Mouse (Mus musculus) forebrain, embryonic 10.5 days (tissue): ENCODE data around the gene Pkn3. TPM values are rescaled to one million over a fixed set of nuclear protein-coding genes. Genes with fewer than 3 reads are reported as not detected.

Experiments used
- DNase-seq: peaks from one replicate; pipeline ENCODE4 v3.0.0-alpha.2; 2017; ENCODE audit warnings: low spot score; ENCODE audit errors: extremely low spot score
- H3K27ac ChIP-seq: fragments of 300-500 bp; sonication (generic); 2 replicates; pipeline ENCODE4 v1.5.1; 2016; ENCODE audit warnings: mild to moderate bottlenecking
- H3K27me3 ChIP-seq: fragments of 300-500 bp; sonication (generic); 2 replicates; pipeline ENCODE4 v1.6.1; 2016; ENCODE audit warnings: mild to moderate bottlenecking; ENCODE audit not compliant: poor library complexity, severe bottlenecking
- H3K36me3 ChIP-seq: fragments of 300-500 bp; sonication (generic); replicated peaks from 2 replicates; pipeline ENCODE4 v1.6.1; 2016; ENCODE audit warnings: mild to moderate bottlenecking, moderate library complexity
- H3K4me1 ChIP-seq: fragments of 300-500 bp; sonication (generic); 2 replicates; pipeline ENCODE4 v1.6.1; 2016
- H3K4me3 ChIP-seq: fragments of 300-500 bp; sonication (generic); 2 replicates; pipeline ENCODE4 v1.5.1; 2016; ENCODE audit warnings: mild to moderate bottlenecking, moderate library complexity
- H3K9me3 ChIP-seq: fragments of 300-500 bp; sonication (generic); 2 replicates; pipeline ENCODE4 v1.6.1; 2016; ENCODE audit warnings: mild to moderate bottlenecking, moderate library complexity
- WGBS: fragments of 180-500 bp; shearing (Covaris S2); methylation state at CpG from one replicate; pipeline ENCODE4 v1.1.7; 2016; 5-methylcytosine and 5-hydroxymethylcytosine counted together
- polyA plus RNA-seq: library from polyadenylated mRNA; unstranded; fragments of >200 nt; fragmentation: Nextera tagmentation; extraction: Ambion mirVana; gene quantifications from 2 replicates; pipeline ENCODE4 v1.2.1, GENCODE M21; 2016

Pkn3 gene
- polyA plus RNA-seq, 1 experiment from 2014 or later, result 12.4 TPM

GRCm38 (mm10) chr2:30067031-30067888 is 10.2 kb upstream of the Pkn3 start:
- peak; percentile 60 for DNase-seq

DNA sequence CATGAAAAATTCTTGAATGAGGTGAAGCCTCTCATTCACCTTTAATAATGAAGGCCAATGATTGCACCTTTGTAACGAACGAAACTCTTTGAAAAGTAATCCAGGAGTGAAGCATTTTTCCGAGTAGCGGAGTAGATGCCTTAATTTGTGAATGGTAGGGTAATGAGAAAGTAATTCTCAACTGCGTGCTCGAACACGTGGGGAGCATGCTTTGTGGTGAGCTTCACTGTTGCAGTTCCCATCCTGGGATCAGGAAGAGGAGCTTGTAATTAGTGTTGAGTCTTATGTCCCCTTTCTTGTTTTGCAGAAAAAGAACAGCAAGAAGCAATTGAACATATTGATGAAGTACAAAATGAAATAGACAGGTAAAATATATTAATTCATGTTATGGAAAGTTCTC is 9.5 kb upstream of the Pkn3 start:
- peak overlapping the region; percentile 100 for H3K27ac ChIP-seq
- WGBS, result 50% methylated on average over 7 of the region's 7 CpGs
- H3K27me3 ChIP-seq, result no peaks in the 10 kb centered on the region
- peaks cover 42% of the 10 kb centered on the region for H3K4me1 ChIP-seq
- DNase-seq, result no peak
- H3K36me3 ChIP-seq, result peaks cover 50% of the 10 kb centered on the region
- H3K9me3 ChIP-seq, result no peaks in the 10 kb centered on the region
- peak overlapping the region; percentile 100 for H3K4me3 ChIP-seq

More at GRCm38 (mm10) chr2:30067031-30067888, 10.2 kb upstream of the Pkn3 start:
- under 1% methylated on average over 67 of the region's 69 CpGs for WGBS
- H3K9me3 ChIP-seq, result no peaks in the 10 kb centered on the region
- no peaks in the 10 kb centered on the region for H3K27me3 ChIP-seq
- H3K4me3 ChIP-seq, result peak overlapping the region; percentile 100
- peaks cover 43% of the 10 kb centered on the region for H3K36me3 ChIP-seq
- H3K27ac ChIP-seq, result peak overlapping the region; percentile 100
- peaks cover 49% of the 10 kb centered on the region for H3K4me1 ChIP-seq

DNA sequence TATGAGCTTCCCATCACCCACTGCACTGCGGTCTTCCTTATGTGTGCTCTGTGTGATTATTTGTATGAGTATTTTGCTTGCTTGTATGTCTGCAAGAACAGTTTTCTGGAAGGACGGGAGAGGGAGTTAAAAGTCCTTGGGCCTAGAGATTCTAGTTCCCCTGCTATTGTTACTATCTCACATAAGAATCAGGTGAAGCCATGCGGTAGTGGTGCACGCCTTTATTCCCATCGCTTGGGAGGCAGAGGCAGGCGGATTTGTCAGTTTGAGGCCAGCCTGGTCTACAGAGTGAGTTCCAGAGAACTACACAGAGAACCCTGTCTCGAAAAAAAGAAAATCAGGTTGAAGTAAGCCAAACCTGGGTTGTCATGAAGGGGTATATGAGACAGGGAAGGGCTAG is 4.6 kb upstream of the Pkn3 start:
- Histone ChIP-seq H3K27ac (no peak overlapping the region), H3K9me3 (no peaks in the 10 kb centered on the region), H3K27me3 (no peaks in the 10 kb centered on the region), H3K4me1 (peaks cover 18% of the 10 kb centered on the region), H3K36me3 (peaks cover 63% of the 10 kb centered on the region), H3K4me3 (no peak overlapping the region)
- WGBS, result 75% methylated on average over 7 of the region's 7 CpGs
- DNase-seq, result no peak

GRCm38 (mm10) chr2:30073285-30073684 is 4.2 kb upstream of the Pkn3 start:
- H3K27me3 ChIP-seq, result no peaks in the 10 kb centered on the region
- no peaks in the 10 kb centered on the region for H3K9me3 ChIP-seq
- no peak for DNase-seq
- 75% methylated on average over 3 of the region's 3 CpGs for WGBS
- H3K36me3 ChIP-seq, result peaks cover 58% of the 10 kb centered on the region
- peaks cover 18% of the 10 kb centered on the region for H3K4me1 ChIP-seq
- no peak overlapping the region for H3K27ac ChIP-seq
- H3K4me3 ChIP-seq, result no peak overlapping the region

DNA sequence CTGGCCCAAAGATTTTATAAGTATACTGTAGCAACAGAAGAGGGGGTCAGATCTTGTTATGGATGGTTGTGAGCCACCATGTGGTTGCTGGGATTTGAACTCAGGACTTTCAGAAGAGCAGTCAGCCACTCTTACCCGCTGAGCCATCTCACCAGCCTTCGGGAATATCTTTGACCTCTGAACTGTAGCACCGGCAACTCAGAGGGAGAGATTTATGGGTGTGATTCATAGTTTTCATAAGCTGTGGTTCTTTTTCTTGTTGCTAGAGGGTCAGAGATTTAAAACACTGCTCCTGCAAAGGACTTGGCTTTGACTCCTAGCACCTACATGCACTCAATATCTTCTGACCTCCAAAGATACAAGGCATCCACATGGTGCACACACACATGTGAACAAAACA is 1.9 kb upstream of the Pkn3 start:
- WGBS, result 91% methylated on average over 3 of the region's 3 CpGs

DNA sequence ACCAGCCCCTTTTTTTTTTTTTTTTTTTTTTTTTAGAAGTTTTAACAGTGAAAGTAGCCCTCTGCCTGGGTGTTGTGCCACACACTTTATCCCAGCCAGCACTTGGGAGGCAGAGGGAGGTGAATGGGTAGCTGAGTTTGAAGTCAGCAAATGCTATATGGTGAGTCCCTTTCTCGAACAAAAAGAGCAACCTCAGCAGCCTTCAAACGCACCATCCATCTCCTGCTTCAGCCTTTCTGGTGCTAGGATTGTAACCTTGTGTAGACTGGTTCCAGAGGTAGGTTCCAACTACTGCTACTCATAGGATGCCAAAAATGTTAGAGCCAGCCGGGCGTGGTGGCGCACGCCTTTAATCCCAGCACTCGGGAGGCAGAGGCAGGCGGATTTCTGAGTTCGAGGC is 1.0 kb upstream of the Pkn3 start:
- DNase-seq, result no peak
- Histone ChIP-seq H3K9me3 (no peaks in the 10 kb centered on the region), H3K27me3 (no peaks in the 10 kb centered on the region), H3K36me3 (peaks cover 42% of the 10 kb centered on the region), H3K4me3 (no peak overlapping the region), H3K4me1 (peaks cover 38% of the 10 kb centered on the region), H3K27ac (no peak overlapping the region)
- 95% methylated on average over 9 of the region's 9 CpGs for WGBS

More for the DNA sequence above, 1.9 kb upstream of the Pkn3 start:
- Histone ChIP-seq H3K4me3 (no peak overlapping the region), H3K36me3 (peaks cover 40% of the 10 kb centered on the region), H3K4me1 (peaks cover 36% of the 10 kb centered on the region), H3K27ac (no peak overlapping the region), H3K27me3 (no peaks in the 10 kb centered on the region), H3K9me3 (no peaks in the 10 kb centered on the region)
- no peak for DNase-seq

DNA sequence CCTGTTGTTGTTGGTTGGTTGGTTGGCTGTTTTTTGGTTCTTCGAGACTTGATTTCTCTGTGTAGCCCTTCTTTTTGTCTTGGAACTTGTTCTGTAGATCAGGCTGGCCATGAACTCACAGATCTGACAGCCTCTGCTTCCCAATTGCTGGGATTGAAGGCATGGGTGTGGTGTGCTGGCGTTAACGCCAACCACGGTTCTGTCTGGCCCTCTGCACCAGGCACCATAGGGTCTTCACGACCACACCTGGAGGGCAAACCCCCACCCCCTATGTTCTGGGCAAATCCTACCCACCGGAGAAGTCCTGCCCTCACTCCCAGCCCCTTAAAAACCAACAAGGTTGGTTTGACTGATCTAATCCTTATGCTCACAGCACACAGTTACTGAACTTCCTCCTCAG is 525 bp upstream of the Pkn3 start:
- Histone ChIP-seq H3K27me3 (no peaks in the 10 kb centered on the region), H3K4me3 (peak overlapping the region; percentile 63), H3K4me1 (peaks cover 38% of the 10 kb centered on the region), H3K36me3 (peaks cover 38% of the 10 kb centered on the region), H3K9me3 (no peaks in the 10 kb centered on the region), H3K27ac (peak overlapping the region; percentile 89; the same call in 1 of the 2 replicates)
- no peak for DNase-seq
- WGBS, result 76% methylated on average over 6 of the region's 6 CpGs

GRCm38 (mm10) chr2:30078349-30078712 is 847 bp downstream of the Pkn3 start:
- no peak for DNase-seq
- Histone ChIP-seq H3K36me3 (peaks cover 29% of the 10 kb centered on the region), H3K4me1 (peaks cover 38% of the 10 kb centered on the region), H3K27ac (peak overlapping the region; percentile 89), H3K27me3 (no peaks in the 10 kb centered on the region), H3K4me3 (peak overlapping the region; percentile 63), H3K9me3 (no peaks in the 10 kb centered on the region)
- 21% methylated on average over 10 of the region's 10 CpGs for WGBS

- Histone ChIP-seq H3K27me3 (no peaks in the 10 kb centered on the region), H3K27ac (peak overlapping the region; percentile 89), H3K36me3 (peaks cover 25% of the 10 kb centered on the region), H3K4me3 (peak overlapping the region; percentile 63), H3K9me3 (no peaks in the 10 kb centered on the region), H3K4me1 (peaks cover 38% of the 10 kb centered on the region)
- WGBS, result 83% methylated on average over 4 of the region's 4 CpGs
- no peak for DNase-seq
These were observed 1.3 kb downstream of the Pkn3 start for GRCm38 (mm10) chr2:30078760-30079159.

- H3K36me3 ChIP-seq, result peaks cover 14% of the 10 kb centered on the region
- no peak for DNase-seq
- WGBS, result 93% methylated on average over 15 of the region's 15 CpGs
- no peaks in the 10 kb centered on the region for H3K27me3 ChIP-seq
- H3K4me1 ChIP-seq, result peaks cover 51% of the 10 kb centered on the region
- H3K9me3 ChIP-seq, result no peaks in the 10 kb centered on the region
- no peak overlapping the region for H3K27ac ChIP-seq
- H3K4me3 ChIP-seq, result peak overlapping the region; percentile 6; the same call in 1 of the 2 replicates
These were observed 2.8 kb downstream of the Pkn3 start for GRCm38 (mm10) chr2:30080181-30080800.

- no peak for DNase-seq
- Histone ChIP-seq H3K27me3 (no peaks in the 10 kb centered on the region), H3K27ac (peak overlapping the region; percentile 66; the same call in 1 of the 2 replicates), H3K4me3 (peak overlapping the region; percentile 38), H3K4me1 (peaks cover 29% of the 10 kb centered on the region), H3K9me3 (no peaks in the 10 kb centered on the region), H3K36me3 (peaks cover 27% of the 10 kb centered on the region)
- WGBS, result 63% methylated on average over 5 of the region's 5 CpGs
These were observed 6.6 kb downstream of the Pkn3 start for GRCm38 (mm10) chr2:30084113-30084512.

DNA sequence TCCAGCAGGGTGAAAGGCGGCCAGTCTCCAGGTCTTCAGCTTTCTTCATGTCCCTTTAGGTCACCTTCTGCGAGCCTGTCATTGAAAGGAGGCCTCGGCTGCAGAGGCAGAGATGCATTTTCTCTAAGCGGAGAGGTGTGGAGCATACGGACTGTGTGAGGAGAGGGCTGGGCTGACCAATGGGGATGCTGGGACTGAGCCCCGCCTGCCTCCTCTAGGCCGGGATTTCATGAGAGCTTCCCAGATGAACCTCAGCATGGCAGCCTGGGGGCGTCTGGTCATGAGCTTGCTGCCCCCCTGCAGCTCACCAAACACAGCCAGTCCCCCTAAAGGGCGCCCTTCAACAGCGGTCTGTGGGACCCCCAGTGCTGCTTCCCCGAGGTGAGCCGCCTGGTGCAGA is 7.1 kb downstream of the Pkn3 start:
- Histone ChIP-seq H3K4me3 (peak overlapping the region; percentile 38), H3K36me3 (peaks cover 28% of the 10 kb centered on the region), H3K4me1 (peaks cover 25% of the 10 kb centered on the region), H3K27me3 (no peaks in the 10 kb centered on the region), H3K27ac (peak overlapping the region; percentile 66), H3K9me3 (no peaks in the 10 kb centered on the region)
- WGBS, result 5% methylated on average over 12 of the region's 12 CpGs
- no peak for DNase-seq

DNA sequence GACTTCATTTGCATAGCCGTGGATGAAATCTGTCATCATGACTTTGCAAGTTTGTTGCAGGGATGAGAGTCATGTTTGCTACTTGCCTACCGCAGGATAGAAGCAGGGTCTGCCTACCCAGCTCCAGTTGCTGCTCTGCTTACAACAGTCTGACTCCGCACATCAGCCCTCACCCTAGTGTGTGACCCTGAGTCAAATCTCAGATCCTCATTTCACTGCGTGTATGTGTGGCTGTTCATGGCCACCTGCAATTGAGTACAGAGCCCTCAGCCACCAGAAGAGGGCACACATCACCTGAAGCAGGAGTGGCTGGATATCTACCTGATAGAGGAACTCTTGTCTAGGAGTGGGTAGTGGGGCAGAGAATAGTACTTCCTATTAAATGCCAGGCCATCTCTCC is 9.8 kb downstream of the Pkn3 start:
- DNase-seq, result no peak
- Histone ChIP-seq H3K9me3 (no peaks in the 10 kb centered on the region), H3K4me1 (peaks cover 17% of the 10 kb centered on the region), H3K27me3 (no peaks in the 10 kb centered on the region), H3K4me3 (no peak overlapping the region), H3K27ac (no peak overlapping the region), H3K36me3 (peaks cover 46% of the 10 kb centered on the region)
- 89% methylated on average over 4 of the region's 4 CpGs for WGBS
